Mouse (Mus musculus): Measurements from ENCODE around the gene Ranbp2.

Gene Ranbp2

GRCm38 (mm10) chr10:58498516-58498915, 51.8 kb downstream of the Ranbp2 start:
- 52% methylated on average over 2 of the region's 2 CpGs for WGBS

- WGBS, result 84% methylated on average over 1 of the region's 1 CpGs
Observed at GRCm38 (mm10) chr10:58529358-58529757, 82.6 kb downstream of the Ranbp2 start.

- 90% methylated on average over 10 of the region's 10 CpGs for whole genome bisulfite sequencing
Observed at GRCm38 (mm10) chr10:58530896-58531790, 84.4 kb downstream of the Ranbp2 start.

GRCm38 (mm10) chr10:58532177-58532576, 85.5 kb downstream of the Ranbp2 start:
- 96% methylated on average over 2 of the region's 2 CpGs for WGBS

GRCm38 (mm10) chr10:58536276-58536675, 89.6 kb downstream of the Ranbp2 start:
- 94% methylated on average over 5 of the region's 5 CpGs for WGBS

GRCm38 (mm10) chr10:58540613-58541012, 93.9 kb downstream of the Ranbp2 start:
- WGBS, result 71% methylated on average over 13 of the region's 13 CpGs

Measured in cerebral cortex, adult 2 months (tissue).